Mouse (Mus musculus) C2C12 (cell line): ENCODE measurements around the gene Glra1. TPM values are rescaled to one million over a fixed set of nuclear protein-coding genes. Genes with fewer than 3 reads are reported as not detected.

Experiments used
- H3K27me3 ChIP-seq: one replicate; pipeline ENCODE4 v1.6.1; 2011; ENCODE audit not compliant: control insufficient read depth, insufficient read depth, insufficient read length
- H3K36me3 ChIP-seq: one replicate; pipeline ENCODE4 v1.6.1; 2011; ENCODE audit not compliant: control insufficient read depth, insufficient read depth
- H3K4me3 ChIP-seq: one replicate; pipeline ENCODE4 v1.5.1; 2011; ENCODE audit warnings: mild to moderate bottlenecking, control low read depth; ENCODE audit not compliant: poor library complexity, insufficient read depth, severe bottlenecking
- H3K79me2 ChIP-seq: one replicate; pipeline ENCODE4 v1.6.1; 2011; ENCODE audit not compliant: control insufficient read depth, insufficient read depth
- H3K79me3 ChIP-seq: one replicate; pipeline ENCODE4 v1.6.1; 2011; ENCODE audit warnings: low read depth, control low read depth
- H3ac ChIP-seq: one replicate; pipeline ENCODE3; 2011; ENCODE audit warnings: low read depth; ENCODE audit not compliant: control insufficient read depth, insufficient read length
- CEBPB ChIP-seq: IDR thresholded peaks from one replicate; pipeline ENCODE4 v1.6.1; 2011; ENCODE audit warnings: low read depth, mild to moderate bottlenecking, control low read depth, moderate library complexity
- CTCF ChIP-seq: IDR thresholded peaks from one replicate; pipeline ENCODE4 v1.5.1; 2011; ENCODE audit not compliant: control insufficient read depth, insufficient read depth, insufficient read length
- FOSL1 ChIP-seq: IDR thresholded peaks from one replicate; pipeline ENCODE4 v1.8.0; 2011; ENCODE audit warnings: mild to moderate bottlenecking, low read length; ENCODE audit not compliant: poor library complexity, insufficient read depth, severe bottlenecking
- MAX ChIP-seq: IDR thresholded peaks from one replicate; pipeline ENCODE4 v1.6.1; 2011; ENCODE audit warnings: mild to moderate bottlenecking, control low read depth
- MYOD1 ChIP-seq: IDR thresholded peaks from one replicate; pipeline ENCODE4 v1.6.1; 2011; ENCODE audit warnings: low read depth; ENCODE audit not compliant: control insufficient read depth, insufficient read length
- MYOG ChIP-seq: IDR thresholded peaks from one replicate; pipeline ENCODE4 v1.6.1; 2011; ENCODE audit not compliant: control insufficient read depth, insufficient read length; ENCODE audit errors: extremely low read depth
- USF1 ChIP-seq: IDR thresholded peaks from one replicate; pipeline ENCODE4 v1.6.1; 2011; ENCODE audit warnings: low read depth, mild to moderate bottlenecking, control low read depth, moderate library complexity
- polyA plus RNA-seq: library from polyadenylated mRNA; unstranded; fragments of >200 nt; fragmentation: generic; extraction: Trizol; gene quantifications from one replicate; pipeline ENCODE4 v1.2.1, GENCODE M21; 2012; ENCODE audit warnings: missing spikeins

Gene Glra1
- polyA plus RNA-seq, 1 experiment, result 0.02 TPM

GRCm38 (mm10) chr11:55601447-55602065, 6.4 kb downstream of the Glra1 start:
- Histone ChIP-seq H3K4me3 (no peak overlapping the region), H3ac (no peak overlapping the region), H3K79me3 (no peaks in the 10 kb centered on the region), H3K79me2 (no peaks in the 10 kb centered on the region), H3K36me3 (no peaks in the 10 kb centered on the region), H3K27me3 (no peaks in the 10 kb centered on the region)
- TF ChIP-seq USF1 (no peak), FOSL1 (no peak), CTCF (no peak), MAX (no peak), MYOG (no peak), CEBPB (no peak), MYOD1 (no peak)

GRCm38 (mm10) chr11:55595726-55596125, 12.3 kb downstream of the Glra1 start:
- TF ChIP-seq MYOG (no peak), FOSL1 (no peak), USF1 (no peak), CEBPB (no peak)
- Histone ChIP-seq H3K79me3 (no peaks in the 10 kb centered on the region), H3ac (no peak overlapping the region), H3K36me3 (no peaks in the 10 kb centered on the region), H3K4me3 (no peak overlapping the region), H3K79me2 (no peaks in the 10 kb centered on the region), H3K27me3 (no peaks in the 10 kb centered on the region)

GRCm38 (mm10) chr11:55594411-55594810, 13.6 kb downstream of the Glra1 start:
- no peak overlapping the region for H3ac ChIP-seq
- no peaks in the 10 kb centered on the region for H3K79me2 ChIP-seq
- no peaks in the 10 kb centered on the region for H3K36me3 ChIP-seq
- no peak overlapping the region for H3K4me3 ChIP-seq
- H3K27me3 ChIP-seq, result no peaks in the 10 kb centered on the region
- H3K79me3 ChIP-seq, result no peaks in the 10 kb centered on the region
- TF ChIP-seq MAX (no peak), FOSL1 (no peak), CEBPB (no peak), MYOD1 (no peak), CTCF (no peak), USF1 (no peak), MYOG (no peak)

- Histone ChIP-seq H3K36me3 (no peaks in the 10 kb centered on the region), H3ac (no peak overlapping the region), H3K79me3 (no peaks in the 10 kb centered on the region), H3K27me3 (peaks cover 10% of the 10 kb centered on the region), H3K79me2 (no peaks in the 10 kb centered on the region), H3K4me3 (no peak overlapping the region)
- no peak for TF ChIP-seq CTCF
- TF ChIP-seq MYOG, result no peak
- no peak for TF ChIP-seq MAX
- TF ChIP-seq MYOD1, result no peak
- no peak for TF ChIP-seq CEBPB
- TF ChIP-seq FOSL1, result no peak
- no peak for TF ChIP-seq USF1
Observed at GRCm38 (mm10) chr11:55591194-55591593, 16.8 kb downstream of the Glra1 start.

DNA sequence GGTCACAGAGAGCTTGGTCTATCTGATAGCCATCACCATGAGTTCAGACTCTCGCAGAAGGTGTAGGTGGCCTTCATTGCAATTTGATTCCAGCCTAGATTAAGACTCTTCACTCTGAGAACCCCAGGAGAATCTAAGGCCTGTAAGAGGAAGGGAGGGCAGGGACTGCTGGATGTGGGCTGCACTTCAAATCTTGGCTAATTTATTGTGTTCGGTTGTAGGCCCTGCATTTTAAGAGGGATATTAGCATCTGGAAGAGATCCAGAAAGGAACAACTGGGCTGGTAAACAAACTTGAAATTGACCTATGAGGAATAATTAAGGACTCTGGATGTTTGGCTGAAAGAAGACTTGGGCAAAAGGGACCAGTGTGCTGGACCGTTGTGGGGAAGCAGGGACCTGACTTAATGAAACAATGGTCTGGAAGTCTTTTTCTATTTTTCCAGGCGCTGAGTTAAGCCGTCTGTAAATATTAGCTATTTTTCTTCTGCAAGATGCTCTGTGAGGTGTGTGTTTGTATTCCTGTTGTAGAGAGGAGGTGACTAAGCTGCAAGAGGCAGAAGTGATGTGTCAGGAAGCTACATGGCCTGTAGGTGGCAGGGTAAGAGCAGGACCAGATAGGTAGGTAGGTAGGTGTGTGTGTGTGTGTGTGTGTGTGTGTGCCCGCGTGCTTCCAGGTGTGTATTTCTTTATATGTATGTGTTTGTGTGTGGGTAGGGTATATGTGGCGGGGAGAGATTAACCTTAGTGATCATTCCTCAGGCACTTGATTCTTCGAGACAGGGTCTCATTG, 18.4 kb downstream of the Glra1 start:
- Histone ChIP-seq H3ac (no peak overlapping the region), H3K79me3 (no peaks in the 10 kb centered on the region), H3K4me3 (no peak overlapping the region), H3K79me2 (no peaks in the 10 kb centered on the region), H3K36me3 (no peaks in the 10 kb centered on the region), H3K27me3 (peaks cover 12% of the 10 kb centered on the region)
- TF ChIP-seq MAX, result no peak
- TF ChIP-seq CTCF, result no peak
- no peak for TF ChIP-seq MYOD1
- no peak for TF ChIP-seq USF1
- no peak for TF ChIP-seq CEBPB
- TF ChIP-seq FOSL1, result no peak
- no peak for TF ChIP-seq MYOG
